Mouse (Mus musculus): ENCODE results near the gene Opa1.

GRCm38 (mm10) chr16:29614762-29615161, 35.6 kb downstream of the Opa1 start:
- no peak for TF ChIP-seq CHD2 (IDR thresholded peaks at IDR 0.05; ENCODE audit: low read depth, low read length)
- no peak for TF ChIP-seq MAFK (IDR thresholded peaks at IDR 0.05; ENCODE audit: insufficient read depth, low read depth, low read length)
- TF ChIP-seq HCFC1 (IDR thresholded peaks at IDR 0.05; ENCODE audit: borderline replicate concordance, insufficient read depth, low read length): no peak
- no peak for TF ChIP-seq ZNF384 (IDR thresholded peaks at IDR 0.05; ENCODE audit: low read depth, low read length)
- TF ChIP-seq ZC3H11A (IDR thresholded peaks at IDR 0.05; ENCODE audit: borderline replicate concordance, low read depth, low read length): no peak
